Mouse (Mus musculus) natural killer cell, adult 2 months (primary cell): ENCODE measurements around the gene Dusp6.

ENCODE experiments used
- DNase-seq, 2 experiments: peaks; one replicate each; pipeline ENCODE4 v3.0.0; 2022; ENCODE audit warnings: low spot score in 2 of 2

Dusp6 gene

DNA sequence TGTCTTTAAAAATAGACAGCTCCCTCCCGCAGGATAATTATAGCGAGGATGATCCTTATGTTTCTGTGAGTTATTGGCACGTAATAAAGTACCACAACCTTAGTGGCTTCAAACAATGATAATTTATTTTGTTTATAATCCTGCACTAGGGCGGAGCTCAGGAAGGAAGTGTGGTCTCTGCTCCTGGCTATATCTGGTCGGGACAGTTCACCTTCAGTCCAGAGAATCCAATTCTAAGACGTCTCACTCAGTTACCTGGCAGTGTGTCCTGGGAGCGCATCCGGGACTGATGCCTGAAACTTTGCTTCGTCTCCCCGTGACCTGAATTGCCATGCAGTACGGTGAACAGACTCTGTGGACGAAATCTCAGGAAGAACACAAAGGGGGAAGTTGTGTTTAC is 10.0 kb downstream of the Dusp6 start:
- no peak for DNase-seq

DNA sequence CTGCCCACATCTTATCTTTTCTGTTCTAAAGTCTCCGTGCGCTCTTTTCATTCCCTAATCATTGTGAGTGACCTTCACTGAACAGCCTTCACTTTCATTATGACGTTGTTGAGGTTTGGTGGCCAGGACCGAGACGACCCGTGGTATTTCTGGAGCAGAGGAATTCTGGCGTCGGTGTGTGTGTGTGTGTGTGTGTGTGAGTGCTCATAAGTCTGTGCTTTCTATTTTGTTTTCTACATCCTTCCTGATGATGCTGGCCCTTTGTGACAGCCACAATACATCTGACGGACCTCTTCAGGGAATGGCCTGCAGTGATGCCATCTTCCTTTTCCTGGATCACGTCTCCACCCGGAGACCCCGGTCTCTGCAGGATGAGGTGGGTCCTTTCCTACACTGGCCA is 11.6 kb downstream of the Dusp6 start:
- no peak for DNase-seq

DNA sequence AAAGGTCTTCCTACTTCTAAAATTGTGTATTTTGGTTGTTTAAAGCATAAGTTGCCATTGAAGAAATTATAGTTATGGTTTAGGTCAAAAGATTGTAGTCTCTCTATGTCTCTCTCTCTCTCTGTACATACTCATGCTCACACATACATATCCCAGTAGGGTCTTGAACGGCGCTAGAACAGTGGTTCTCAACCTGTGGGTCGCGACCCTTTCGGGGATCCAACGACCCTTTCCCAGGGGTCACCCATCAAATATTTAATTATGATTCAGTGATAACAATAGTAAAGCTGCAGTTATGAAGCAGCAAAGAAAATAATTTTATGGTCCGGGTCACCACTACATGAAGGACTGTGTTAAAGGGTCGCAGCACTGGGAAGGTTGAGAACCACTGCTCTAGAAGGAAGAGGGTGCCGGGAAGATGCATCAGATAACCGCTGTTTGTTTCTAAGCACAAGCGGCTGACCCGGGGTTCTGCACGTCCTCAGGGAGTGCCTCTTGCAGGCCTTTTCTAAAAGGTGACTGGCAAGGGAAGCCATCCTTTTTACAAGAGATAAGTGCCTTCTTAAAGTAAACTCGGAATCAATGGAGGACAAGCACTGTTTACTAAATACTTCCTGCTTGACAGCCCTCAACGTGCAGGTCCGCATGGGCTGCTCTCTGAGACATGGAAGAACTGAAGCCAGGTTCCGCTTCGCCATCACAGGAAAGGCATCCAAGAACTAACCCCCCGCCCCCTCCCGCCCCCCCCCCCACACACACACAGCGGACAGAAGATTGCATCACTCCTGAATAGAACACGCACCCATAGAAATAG is 16.2 kb downstream of the Dusp6 start:
- DNase-seq, result no peak

DNA sequence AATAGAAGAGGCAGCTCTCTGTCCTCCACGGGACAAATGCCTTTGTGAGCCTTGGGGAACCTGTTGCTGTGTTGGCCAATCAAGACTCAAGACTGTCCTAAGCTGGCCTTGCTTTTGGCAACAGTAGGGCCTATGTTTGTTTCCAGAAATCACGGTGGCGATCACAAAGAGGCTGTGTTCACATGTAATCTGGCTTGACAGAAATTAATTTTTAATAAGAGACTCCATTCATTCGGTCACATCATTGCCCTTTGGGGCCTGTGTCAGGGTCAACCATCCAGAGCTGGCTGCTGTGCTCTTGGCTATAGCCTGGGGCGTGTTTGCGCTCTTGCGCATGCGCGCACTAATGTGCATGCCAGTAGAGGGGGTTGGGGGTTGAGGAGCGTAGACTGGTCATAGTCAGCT is 21.0 kb downstream of the Dusp6 start:
- no peak for DNase-seq

DNA sequence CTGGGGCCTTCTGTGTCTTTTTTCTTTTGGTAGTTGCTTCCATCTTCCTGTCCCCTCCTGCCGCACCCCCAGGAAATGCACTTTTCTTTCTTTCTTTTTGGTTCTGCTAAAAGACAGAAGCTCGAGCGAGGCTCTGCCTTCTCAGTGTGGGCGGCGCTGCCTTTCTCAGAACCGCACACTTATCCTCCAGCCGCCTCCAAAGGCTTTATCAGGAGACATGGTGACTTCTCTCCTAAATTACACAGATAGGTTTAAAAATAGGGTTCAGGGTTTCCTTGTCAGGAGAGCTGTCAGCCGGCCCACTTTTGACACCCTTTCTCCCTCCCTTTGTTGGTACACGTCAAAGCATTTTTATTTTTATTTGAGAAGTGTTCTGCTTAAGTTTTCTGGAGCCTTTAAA is 21.9 kb downstream of the Dusp6 start:
- DNase-seq, result no peak

DNA sequence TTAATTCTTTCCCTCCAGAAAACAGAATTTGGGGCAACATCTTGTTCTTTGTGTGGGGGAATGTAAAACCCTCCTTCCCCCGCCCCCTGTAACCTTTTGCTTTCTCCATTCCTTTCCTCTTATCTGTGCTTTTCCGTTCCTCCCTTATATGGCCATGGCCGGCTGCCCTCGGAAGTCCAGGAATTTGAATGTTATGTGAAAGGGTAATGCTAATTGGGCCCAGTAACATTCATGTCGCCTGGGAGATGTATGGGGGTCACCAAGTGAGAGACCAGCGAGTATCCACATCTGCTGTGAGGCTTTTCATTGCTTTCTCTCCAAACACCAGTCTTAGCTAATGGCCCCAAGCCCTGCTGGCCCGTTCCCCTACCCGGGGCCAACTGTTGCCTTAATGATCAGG is 22.7 kb downstream of the Dusp6 start:
- no peak for DNase-seq

DNA sequence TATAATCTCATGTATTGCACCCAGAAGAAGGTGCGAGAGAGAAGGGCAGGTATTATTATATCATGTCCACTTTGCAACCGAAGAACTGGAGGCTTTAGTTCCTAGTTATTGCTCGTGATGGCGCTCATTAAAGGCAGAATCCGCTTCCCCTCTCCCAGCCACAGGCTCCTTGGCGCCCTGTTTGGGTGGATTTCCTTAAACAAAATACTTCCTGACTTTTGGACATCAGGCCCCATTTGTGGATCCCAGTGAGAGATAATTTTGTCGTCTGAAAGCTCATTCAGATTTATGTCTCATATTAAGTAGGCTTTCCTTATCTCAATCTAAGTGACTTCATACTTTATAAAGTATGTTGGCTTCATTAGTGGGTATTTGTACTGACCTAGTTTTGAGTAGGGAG is 23.2 kb downstream of the Dusp6 start:
- DNase-seq, result no peak

DNA sequence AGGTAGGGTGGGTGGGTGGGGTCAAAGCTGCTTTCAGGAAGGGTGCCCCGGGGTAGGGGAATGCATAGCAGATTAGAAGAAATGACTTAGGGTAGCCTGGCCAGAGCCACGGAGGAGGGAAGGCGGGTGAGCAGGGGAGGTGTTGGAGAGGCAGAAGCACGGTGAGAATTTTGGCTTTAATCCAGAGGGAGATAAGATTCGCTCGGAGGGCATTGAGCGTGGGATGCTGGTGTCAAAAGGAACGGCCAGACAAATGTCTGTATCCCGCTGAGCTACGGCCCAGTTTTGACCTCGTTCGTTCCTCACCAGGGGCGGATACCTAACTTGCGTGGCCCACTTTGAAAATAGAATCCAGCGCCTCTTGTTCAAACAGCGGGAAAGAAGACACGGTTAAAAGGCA is 23.8 kb downstream of the Dusp6 start:
- no peak for DNase-seq

DNA sequence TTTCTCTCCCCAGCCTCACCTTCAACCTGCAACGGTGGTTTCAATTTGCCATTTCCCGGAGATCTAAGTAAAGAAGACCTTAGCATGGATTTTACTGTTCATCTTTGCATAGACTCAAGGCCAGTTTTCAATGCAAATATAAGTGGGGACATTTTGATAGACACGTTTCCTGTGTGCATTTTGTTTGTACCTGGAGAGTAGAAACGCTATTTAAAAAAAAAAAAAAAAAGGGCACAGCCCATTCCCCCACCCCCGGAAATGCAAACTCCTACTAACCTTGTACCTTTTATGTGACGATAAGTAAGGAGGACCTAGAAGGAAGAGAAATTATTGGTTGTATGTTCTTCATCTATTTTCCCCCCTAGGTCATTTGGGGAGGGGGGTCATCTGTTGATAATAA is 24.2 kb downstream of the Dusp6 start:
- DNase-seq, result no peak

DNA sequence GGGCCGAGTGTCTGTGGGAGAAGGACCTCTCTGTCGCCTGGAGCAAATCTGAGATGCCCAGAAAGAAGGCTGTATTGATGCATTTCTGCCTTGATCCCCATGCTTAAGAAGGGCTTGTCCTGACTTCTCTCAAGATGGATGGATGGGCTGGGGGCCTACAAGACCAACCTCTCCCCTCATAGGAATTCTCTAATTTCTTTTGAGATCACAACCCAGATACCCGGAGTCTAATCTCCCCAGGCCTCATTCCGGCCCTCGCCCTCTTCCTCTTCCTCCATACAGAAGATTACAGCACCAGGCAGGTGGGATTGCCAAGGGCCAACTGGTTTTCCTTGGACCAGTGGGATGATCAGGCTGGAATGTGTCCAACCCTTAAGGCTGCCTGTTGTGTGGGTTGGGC is 26.1 kb downstream of the Dusp6 start:
- DNase-seq, result no peak

DNA sequence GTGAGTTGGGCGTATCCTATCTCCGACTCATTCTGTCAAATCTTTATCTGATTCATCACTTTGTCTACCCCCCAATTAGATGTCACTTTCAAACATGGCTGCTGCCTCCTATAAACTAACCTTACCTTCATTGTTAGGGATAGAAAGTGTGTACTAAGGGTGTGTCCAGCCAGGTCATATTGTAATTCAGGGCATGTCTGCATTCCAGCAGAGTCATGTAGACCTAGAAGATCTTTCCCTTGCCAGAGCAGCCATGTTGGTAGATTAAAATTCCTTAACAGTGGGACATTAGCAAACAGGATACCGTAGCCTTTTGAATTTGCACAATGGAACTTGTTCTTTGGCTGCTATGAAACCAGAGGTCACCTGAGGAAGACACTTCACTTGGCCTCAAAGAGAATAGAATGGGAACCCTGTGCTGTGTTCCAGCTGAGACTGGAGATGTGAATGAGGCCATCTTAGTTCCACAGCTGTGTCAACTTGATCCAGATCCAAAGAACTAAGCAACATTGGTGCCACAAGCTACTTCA is 30.1 kb downstream of the Dusp6 start:
- no peak for DNase-seq

DNA sequence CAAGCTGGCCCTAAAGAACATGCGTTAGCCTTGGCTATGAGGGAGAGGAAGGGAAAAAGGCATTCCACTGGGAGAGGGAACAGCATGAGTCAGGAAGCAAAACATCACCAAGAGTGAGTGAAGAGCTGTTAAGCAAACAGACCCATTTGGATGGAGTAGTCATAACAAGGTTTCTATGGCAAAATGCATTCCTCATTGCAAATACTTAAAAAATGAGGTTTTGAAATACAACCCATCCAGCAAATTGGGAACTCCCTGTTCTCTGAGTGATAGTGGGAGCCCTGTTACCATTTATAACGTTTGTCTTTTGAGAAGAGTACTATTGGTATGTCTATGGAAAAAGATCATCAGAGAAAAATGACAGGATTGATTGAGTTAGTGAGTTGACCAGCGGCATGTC is 34.7 kb downstream of the Dusp6 start:
- DNase-seq, result no peak

DNA sequence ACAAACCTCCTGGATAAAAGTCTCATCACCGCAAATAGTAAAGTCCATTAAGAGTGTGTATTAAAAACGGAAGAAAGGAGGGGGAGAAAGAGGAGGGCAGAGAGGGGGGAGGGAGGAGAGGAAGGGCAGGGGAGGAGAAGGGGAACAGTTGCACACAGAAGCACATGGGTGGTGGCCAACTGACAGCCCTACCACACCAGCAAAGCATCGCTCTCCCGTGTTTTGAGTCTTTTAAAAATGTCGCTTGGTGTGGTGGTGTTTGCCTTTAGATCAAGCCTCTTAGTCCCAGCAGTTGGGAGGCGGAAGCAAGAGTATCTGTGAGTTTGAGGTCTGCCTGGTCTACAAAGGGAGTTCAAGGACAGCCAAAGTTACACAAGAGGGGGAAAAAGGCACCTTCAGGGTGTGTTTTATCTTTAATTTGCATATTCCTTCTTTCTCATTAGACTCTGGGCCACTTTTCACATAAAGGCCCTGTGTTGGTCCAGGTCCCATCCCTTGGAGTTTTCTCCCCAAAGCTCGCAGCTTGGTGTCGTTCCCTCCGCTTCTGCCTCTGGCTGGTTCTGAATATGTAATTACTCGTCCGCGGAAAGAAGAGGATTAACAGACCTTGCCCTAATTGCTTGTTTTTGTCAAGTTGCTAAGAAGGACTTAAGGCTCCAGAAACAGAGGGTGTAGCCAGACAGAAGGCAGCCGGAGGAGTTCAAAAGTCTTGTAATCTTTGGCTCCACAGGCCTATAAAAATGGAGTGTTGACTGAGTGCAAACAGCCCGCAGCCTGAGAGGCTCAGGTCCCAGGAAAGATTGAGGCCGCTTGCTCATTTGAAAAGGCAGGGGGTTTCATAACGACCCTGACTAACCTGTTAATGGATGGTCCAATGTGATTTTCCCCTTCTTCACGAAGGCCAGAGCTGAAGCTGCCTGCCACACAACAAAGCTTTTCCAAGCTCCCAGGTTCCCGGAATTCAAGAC is 35.6 kb downstream of the Dusp6 start:
- DNase-seq, result no peak

DNA sequence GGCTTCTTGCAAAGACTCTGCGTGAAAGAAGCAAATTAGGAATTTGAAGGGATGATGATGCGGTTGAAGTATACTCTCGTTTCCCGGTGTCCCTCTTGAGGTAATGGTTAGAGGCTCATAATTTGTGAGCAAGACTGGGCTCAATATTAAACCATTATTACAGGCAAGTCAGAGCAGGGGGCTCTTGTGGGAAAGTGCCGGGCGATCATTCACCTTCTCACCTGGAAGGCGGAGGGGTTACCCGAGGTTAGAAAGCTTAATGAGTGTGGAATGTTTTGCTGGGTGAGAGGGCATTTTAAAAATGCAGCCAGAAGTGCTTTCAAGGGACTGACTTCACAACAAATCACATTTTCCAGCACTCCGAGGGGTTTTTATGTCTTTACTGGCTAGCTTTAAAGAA is 36.3 kb downstream of the Dusp6 start:
- DNase-seq, result no peak

DNA sequence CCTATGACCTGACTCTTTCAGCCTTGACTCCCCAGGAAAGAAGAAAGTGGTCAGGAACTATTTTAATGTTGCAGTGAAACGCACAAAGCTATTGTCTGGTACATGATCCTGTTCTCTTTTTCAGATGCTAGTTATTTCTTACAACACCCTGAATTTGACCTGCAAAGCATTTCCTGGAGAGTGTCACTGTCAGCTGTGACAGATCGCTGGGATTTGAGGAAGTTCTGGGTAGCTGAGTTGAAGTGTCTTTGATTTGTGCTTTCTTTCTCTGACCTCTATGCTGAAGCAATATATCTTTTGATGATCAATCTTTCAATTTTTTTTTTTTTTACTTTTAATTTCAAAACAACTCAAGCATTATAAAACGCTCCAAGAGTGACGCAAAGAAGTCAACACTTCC is 39.0 kb downstream of the Dusp6 start:
- no peak for DNase-seq

DNA sequence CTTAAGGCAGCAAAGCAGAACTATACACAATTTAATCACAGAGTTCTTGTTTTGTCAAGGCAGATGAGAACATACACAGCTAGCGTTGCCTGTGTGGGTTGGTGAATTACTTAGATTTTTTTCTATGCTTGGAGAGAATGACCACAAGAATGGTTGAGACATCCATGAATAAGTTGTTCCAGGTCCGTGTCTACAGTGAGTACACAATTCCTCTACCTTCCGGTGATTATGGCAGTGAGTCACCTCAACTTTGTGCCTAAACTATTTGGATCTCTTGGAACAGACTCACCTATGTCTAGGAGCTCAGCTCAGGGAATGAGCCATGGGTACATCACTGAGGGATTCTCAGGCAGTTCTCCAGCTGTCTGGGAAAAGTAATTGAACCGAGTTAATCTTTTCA is 45.8 kb downstream of the Dusp6 start:
- no peak for DNase-seq

DNA sequence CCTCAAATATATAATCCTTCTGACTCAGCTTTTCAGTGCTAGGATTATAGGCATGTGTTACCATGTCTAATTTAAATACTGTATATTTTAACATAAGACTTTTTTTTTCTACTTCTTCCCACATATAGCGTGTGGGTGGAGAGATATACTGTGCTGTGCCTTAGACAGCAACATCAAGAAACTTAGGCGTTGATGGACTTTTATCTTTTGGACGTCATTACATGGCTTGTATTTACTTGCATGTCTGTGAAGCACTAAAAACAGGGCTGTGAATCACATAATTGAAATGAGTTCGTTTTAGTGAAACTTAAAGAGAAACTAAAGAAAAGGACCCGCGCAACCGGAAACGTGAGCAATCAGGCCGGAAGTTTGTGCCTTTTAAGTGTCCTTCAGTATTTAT is 46.6 kb downstream of the Dusp6 start:
- no peak for DNase-seq

DNA sequence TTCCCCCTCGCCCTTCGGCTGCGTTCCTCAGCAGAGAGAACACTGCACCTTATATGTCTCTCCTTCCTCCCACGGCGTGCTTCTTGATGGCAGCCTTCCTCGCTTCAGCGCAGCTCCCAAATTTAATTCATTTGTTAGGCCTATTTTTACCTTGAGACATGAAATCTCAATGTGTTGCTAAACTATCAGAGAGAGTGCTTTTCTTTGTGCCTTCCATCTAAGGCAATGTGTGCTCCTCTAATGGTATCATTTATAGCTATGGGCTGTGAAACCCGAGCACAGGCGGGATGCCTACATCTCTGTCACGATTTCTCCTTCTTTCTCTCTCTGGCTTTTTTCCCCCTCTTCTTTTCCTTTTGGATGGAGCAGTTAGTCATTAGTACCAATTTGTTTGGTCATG is 47.2 kb downstream of the Dusp6 start:
- no peak for DNase-seq

DNA sequence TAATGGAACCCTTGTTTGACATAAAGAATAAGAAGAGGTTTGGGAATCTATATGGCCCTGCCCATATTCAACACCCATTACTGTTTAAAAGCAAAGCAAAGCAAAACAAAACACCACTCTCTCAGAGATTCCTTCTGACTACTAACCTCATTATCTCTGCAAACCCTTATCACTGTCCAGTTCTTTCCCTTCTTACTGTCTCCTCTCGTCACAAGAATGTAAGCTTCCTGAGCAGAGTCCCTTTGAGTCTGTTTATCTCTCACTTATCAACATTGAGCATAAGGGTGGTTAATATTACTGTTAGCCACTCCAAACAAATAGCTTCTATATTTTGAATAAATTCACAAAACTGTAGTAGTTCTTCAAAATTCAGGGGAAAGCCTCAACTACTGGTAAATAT is 48.9 kb downstream of the Dusp6 start:
- no peak for DNase-seq

DNA sequence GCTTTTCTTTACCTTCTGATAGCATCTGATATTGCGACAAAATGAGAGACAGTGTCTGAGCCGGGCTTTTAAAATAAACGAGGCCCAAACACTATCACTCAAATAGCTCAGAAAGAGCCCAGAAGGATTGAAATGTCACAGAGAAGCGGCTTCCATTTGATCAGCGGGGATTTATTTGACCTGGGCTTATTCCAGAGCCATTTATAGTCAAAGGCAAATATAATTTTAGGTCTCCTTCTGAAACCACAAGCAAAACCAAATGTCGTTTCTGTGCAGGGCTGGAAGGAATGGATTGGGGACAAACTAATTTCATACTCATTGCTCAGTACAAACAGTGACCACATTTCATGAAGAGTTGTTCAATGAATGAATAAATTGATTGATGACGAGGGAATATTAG is 51.3 kb downstream of the Dusp6 start:
- DNase-seq, result no peak

DNA sequence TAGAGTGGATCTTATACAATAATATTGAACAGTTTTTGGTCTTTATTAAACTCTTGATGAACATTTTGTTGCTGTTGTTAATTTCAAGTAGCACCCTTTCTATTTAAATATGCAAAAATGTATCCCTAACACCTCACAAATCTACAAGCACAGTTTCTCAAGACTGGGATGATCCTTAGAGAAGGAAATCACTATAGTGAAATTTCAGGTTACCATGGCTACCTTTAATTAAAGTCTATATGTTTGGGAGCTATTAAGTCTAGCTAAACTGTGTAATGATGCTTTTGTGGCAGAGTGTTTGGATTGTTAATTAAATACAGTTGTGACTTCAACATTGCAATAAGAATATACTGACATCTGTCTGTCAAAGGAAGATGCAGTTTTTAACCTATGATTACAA is 54.0 kb downstream of the Dusp6 start:
- no peak for DNase-seq
